Mouse (Mus musculus) fibroblast of lung, adult 2 months (primary cell): ENCODE measurements at regions not wholly inside any gene's neighbourhood (a gene's known extent, or its start where the extent isn't known, plus 50 kb on each side); places are given as distances from the start of the nearest gene placed in this dataset.

Source experiments
- DNase-seq: peaks from one replicate; pipeline ENCODE4 v3.0.0-alpha.2; 2011; ENCODE audit warnings: low read depth

DNA sequence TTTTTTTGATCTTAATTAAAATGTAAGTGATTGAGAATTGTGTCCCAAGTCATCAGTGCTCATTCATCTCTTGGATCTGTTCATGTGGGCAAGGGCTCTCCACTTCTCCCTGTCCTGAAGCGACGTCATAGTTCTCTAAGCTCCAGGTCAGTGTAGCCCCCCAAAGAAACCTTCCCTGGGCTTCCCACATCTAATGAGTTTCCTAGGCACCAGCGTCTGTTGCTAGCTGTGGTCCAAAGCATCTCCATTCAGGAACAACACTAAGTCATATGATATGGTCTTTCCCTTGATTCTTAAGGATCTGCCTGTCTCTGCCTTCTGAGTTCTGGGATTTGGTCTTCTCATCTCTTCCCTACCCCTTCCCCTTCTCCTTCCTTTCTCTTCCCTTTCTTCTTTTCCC lies 66.3 kb upstream of the Sox4 start:
- DNase-seq, result no peak

DNA sequence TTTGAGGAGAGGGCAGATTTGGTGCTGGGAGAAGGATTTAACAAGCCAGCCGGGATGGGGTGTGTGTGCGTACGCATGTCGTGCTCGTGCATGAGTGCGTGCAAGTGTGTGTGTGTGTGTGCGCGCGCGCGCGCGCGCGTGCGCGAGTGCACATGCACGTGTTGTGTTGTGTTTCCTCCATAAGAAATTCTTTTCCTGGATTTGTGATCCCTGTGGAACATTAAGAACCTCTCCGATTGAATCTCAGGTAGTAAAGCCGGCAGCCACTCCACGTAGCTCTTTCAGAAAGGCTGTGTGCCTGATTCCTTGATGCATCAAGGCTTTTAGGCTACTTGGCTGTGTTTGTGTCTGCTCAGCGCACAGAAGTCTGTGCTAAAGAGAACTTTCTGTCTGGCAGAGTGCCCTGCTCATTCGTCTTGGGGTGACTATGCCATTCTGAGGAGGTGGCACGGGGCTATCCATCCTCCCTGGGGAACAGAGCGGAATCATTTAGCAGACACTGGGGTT lies 62.7 kb upstream of the Sox4 start:
- DNase-seq, result no peak

DNA sequence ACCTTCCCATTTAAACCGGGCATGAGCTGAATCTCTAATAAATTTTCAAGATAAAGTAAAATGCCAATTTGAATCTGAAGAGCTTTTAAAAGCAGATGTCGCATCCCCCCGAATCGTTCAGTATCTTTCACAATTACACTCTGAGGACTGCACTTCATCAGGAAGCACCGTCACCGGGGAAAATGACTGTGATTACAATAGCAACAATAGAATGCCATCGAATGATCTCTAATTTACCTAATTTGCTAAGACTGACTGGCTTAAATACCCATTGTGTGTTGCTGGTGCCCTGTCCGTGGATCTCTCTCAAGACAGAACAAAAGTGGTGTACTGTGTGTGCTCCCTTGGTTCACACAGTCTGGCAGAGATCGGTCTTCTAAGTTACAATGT lies 62.1 kb upstream of the Sox4 start:
- DNase-seq, result no peak

DNA sequence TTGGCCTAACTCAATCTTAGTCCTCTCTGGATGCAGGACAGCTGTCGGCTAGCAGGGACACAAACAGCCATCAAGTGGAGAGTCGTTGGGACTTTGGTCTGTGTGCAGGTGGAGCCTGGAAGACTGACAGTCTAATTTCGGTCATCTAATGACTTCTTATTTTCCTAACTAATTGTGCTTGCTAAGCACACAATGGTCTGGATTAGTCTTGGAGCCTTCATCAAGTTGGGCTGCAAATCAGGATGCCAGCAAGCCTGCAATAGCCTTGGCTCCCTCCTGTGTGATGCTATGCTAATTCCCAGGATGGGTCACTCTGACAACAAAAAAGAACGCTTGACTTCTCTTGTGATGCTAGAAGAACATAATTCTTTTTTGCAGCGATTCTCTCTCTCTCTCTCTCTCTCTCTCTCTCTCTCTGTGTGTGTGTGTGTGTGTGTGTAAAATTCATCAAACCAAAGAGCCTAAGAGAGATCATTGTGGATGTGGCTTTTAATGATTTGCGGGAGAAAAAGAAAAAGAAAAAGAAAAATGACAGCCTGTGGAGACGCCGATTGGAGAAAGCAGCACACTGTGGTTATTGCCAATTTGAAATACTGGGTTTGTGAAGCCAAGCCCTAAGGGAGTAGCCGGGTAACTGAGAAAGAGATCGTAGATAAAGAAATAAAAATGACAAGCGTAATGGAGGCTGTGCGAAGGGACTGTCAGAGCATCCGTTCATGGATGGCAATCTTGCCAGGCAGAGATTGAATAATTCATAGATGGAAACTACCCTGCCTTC lies 61.5 kb upstream of the Sox4 start:
- DNase-seq, result no peak

DNA sequence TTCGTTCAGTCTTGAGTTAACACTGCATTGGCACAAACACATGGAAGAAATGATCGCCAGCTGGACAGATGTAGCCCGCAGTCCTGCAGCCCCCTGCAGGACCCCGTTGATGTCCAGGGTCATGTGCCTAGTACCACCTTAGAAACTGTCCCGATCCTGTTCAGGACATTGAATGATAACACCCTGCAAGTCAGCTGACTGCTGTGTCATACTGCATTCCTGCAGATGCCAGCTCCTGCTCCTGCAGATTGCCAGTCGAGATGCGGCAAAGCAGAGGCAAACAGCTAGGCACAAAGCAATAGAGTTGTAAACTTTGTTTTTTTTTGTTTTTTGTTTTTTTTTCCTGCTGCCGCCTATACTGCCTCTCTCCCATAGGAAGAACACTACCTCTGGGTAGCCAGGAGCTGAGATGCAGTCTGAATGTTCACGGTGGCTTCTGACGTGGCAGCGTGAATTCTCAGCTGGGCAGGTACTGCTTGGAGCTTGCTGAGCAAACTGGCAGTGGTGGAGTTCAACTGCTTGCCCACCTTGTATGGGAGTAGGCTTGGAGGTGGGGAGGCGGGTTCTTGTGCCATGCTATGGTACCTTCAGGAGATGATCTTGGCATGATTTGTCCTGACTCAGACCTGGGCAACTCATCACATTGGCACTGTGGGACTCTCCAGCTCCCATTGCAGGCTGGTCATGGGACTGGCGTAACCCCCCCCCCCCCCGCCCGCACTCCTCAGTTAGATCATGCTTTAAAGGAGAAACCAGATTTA lies 60.7 kb upstream of the Sox4 start:
- DNase-seq, result no peak

DNA sequence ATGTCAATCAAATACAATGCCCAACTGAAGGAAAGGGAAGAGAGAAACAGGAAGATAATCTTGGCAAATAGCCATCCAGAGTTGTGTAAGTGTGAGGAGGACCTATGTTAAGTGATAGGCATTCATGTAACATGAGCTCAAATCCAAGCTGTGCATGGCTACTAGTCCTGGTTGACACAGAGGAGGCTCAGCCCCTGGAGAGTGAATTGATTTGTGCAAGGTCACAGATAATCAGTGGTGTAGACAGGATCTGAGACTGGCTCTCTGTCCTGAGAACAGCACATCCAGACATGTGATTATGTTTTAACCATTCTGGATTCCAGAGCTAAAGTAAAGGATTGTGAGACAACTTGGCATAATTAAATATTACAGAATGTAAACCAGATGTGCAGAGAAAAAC lies 53.0 kb upstream of the Sox4 start:
- DNase-seq, result no peak
